Mouse (Mus musculus): ENCODE measurements around the gene Itgb1bp2. TPM values are rescaled to one million over a fixed set of nuclear protein-coding genes. Genes with fewer than 3 reads are reported as not detected.
"Not testable (repeated sequence)": the region's sequence is repeated elsewhere in the genome, so short reads cannot be mapped to it uniquely, and the experiment has no call there.

Gene Itgb1bp2
- total and polyA plus RNA-seq, 2 experiments from 2014 or later = 1.4 to 2.6 TPM

DNA sequence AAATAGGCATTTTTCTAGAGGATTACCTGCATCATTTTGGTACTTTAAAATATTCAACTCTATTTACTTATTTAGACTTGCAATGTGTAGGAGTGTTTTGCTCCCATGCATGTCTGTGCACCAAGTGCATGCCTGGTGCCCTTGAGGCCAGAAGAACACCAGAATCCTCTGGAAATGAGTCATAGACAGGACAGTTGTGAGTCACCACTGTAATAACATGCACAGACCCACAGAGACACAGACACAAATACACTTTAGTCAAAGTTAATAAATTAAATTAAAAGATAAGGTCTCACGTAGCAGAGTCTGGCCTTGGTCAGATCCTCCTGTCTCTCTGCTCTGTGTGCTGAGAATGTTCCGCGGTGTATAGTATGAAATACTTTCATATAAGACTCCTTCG, 23.3 kb downstream of the Itgb1bp2 start:
- TF ChIP-seq CTCF (IDR thresholded peaks at IDR 0.05) = no peak
- ATAC-seq (ENCODE audit: low FRiP score) = no peak
- no peaks in the 10 kb centered on the region for H3K36me3 ChIP-seq (ENCODE audit: insufficient read depth, low read length)

DNA sequence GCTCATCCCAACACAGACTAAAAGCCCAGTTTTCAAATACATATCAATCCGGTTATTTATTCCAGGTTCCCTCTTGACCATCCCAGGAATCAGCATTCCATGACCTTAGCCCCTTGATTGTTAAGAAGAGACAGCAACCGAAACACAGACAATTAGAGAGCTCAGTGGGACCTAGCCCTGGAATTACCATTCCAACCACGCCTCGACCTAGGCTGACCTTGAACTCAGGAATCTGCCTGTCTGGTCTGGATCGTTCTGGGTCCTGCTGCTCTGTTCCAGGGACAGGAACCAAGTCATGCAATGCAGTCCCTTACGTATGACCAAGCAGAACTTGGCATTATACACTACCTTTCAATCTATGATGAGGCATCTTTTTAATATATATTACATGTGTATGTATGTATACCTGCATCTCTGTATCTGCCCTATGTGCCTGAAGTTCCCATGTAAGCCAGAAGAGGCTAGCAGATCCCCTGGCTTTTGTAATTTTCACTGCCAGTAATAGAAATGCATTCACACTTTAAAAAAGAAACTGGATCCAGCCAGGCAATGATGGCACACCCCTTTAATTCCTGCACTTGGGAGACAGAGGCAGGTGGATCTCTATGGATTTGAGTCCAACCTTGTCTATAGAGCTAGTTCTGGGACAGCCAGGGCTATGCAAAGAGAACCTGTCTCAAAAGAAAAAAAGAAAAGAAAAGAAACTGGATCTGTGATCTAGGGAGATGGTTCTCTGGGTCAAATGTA, 32.9 kb downstream of the Itgb1bp2 start:
- Histone ChIP-seq H3K4me3 (ENCODE audit: low read depth, low read length) (no peak overlapping the region), H3K27me3 (ENCODE audit: insufficient read depth, low read length) (no peaks in the 10 kb centered on the region), H3K9me3 (ENCODE audit: low read length) (no peaks in the 10 kb centered on the region), H3K9ac (replicated peaks; ENCODE audit: low read length, poor library complexity, severe bottlenecking) (no peak overlapping the region), H3K36me3 (ENCODE audit: insufficient read depth, low read length) (no peaks in the 10 kb centered on the region), H3K4me1 (ENCODE audit: insufficient read depth, low read length) (no peaks in the 10 kb centered on the region), H3K4me2 (ENCODE audit: low read depth, low read length, poor library complexity, severe bottlenecking) (no peak overlapping the region), H3K27ac (ENCODE audit: low read depth, low read length) (no peak overlapping the region)
- TF ChIP-seq CTCF (IDR thresholded peaks at IDR 0.05) = no peak
- ATAC-seq (ENCODE audit: low FRiP score) = no peak
- 73% methylated on average over 6 of the region's 6 CpGs for WGBS
- no peak for DNase-seq (ENCODE audit: low spot score)

More for the DNA sequence above, 23.3 kb downstream of the Itgb1bp2 start:
- H3K9ac ChIP-seq (replicated peaks; ENCODE audit: low read length, poor library complexity, severe bottlenecking) = no peak overlapping the region
- no peaks in the 10 kb centered on the region for H3K4me1 ChIP-seq (ENCODE audit: insufficient read depth, low read length)
- H3K27ac ChIP-seq (ENCODE audit: low read depth, low read length) = no peak overlapping the region
- no peaks in the 10 kb centered on the region for H3K9me3 ChIP-seq (ENCODE audit: low read length)
- no peak for DNase-seq (ENCODE audit: low spot score)
- H3K4me2 ChIP-seq (ENCODE audit: low read depth, low read length, poor library complexity, severe bottlenecking) = no peak overlapping the region
- 96% methylated on average over 4 of the region's 4 CpGs for WGBS
- H3K27me3 ChIP-seq (ENCODE audit: insufficient read depth, low read length) = no peaks in the 10 kb centered on the region
- H3K4me3 ChIP-seq (ENCODE audit: low read depth, low read length) = no peak overlapping the region

DNA sequence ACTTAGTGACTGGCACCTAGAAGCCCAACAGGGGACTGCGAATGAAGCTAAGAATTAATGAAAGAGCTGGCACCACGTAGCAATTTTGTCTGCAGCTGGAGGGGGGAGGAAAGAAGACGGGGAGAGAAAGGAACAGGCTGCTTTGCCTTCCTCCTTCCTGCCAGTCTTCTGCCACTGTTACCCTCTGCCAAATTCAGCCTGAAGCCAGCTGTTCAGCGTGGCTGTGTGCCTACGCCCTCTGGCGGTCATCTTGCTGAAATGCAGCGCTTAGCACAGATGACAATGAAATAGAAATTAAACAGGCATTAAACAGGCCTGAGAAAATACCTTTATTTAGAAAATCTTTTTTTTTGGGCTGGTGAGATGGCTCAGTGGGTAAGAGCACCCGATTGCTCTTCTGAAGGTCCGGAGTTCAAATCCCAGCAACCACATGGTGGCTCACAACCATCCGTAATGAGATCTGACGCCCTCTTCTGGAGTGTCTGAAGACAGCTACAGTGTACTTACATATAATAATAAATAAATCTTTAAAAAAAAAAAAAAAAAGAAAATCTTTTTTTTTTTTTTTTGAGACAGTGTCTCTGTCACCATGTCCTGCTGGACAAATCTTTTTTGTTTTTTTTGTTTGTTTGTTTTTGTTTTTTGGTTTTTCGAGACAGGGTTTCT, 37.7 kb downstream of the Itgb1bp2 start:
- 20% methylated on average over 10 of the region's 12 CpGs for WGBS
- H3K9ac ChIP-seq (replicated peaks; ENCODE audit: low read length, poor library complexity, severe bottlenecking); H3K4me3 ChIP-seq (ENCODE audit: low read depth, low read length); H3K36me3 ChIP-seq (ENCODE audit: insufficient read depth, low read length); H3K4me1 ChIP-seq (ENCODE audit: insufficient read depth, low read length); H3K9me3 ChIP-seq (ENCODE audit: low read length); ATAC-seq (ENCODE audit: low FRiP score); H3K4me2 ChIP-seq (ENCODE audit: low read depth, low read length, poor library complexity, severe bottlenecking); H3K27me3 ChIP-seq (ENCODE audit: insufficient read depth, low read length); H3K27ac ChIP-seq (ENCODE audit: low read depth, low read length): not testable (repeated sequence)
- peak; percentile 82 for TF ChIP-seq CTCF (IDR thresholded peaks at IDR 0.05)
- DNase-seq (ENCODE audit: low spot score) = peak; percentile 75

Other genes starting within 250 kb of the Itgb1bp2 start
- gene Snx12, start 226.5 kb upstream of the Itgb1bp2 start, total RNA-seq (2014; rRNA removed) = 39.7 and 47.1 TPM in 2 replicates
- 33.4 and 35.7 TPM in 2 replicates for gene Snx12, start 226.5 kb upstream of the Itgb1bp2 start, polyA plus RNA-seq (2015; fragmentation: Nextera tagmentation; extraction: Ambion mirVana)
- 9.8 and 13.8 TPM in 2 replicates for gene Foxo4, start 194.6 kb upstream of the Itgb1bp2 start, total RNA-seq (2014; rRNA removed)
- gene Foxo4, start 194.6 kb upstream of the Itgb1bp2 start, polyA plus RNA-seq (2015; fragmentation: Nextera tagmentation; extraction: Ambion mirVana) = 0.48 and 0.65 TPM in 2 replicates
- not detected in 2 replicates for gene Gm614, start 185.1 kb upstream of the Itgb1bp2 start, total RNA-seq (2014; rRNA removed)
- gene Gm614, start 185.1 kb upstream of the Itgb1bp2 start, polyA plus RNA-seq (2015; fragmentation: Nextera tagmentation; extraction: Ambion mirVana) = not detected in 2 replicates
- gene Il2rg, start 180.8 kb upstream of the Itgb1bp2 start, total RNA-seq (2014; rRNA removed) = 2.0 and 4.1 TPM in 2 replicates
- 4.7 and 5.9 TPM in 2 replicates for gene Il2rg, start 180.8 kb upstream of the Itgb1bp2 start, polyA plus RNA-seq (2015; fragmentation: Nextera tagmentation; extraction: Ambion mirVana)
- gene Gm20489, start 180.1 kb upstream of the Itgb1bp2 start, total RNA-seq (2014; rRNA removed) = not detected in 2 replicates
- gene Gm20489, start 180.1 kb upstream of the Itgb1bp2 start, polyA plus RNA-seq (2015; fragmentation: Nextera tagmentation; extraction: Ambion mirVana) = not detected in 2 replicates
- gene Med12, start 175.1 kb upstream of the Itgb1bp2 start, total RNA-seq (2014; rRNA removed) = 37.2 and 39.5 TPM in 2 replicates
- gene Med12, start 175.1 kb upstream of the Itgb1bp2 start, polyA plus RNA-seq (2015; fragmentation: Nextera tagmentation; extraction: Ambion mirVana) = 16.1 and 18.2 TPM in 2 replicates
- 188 and 189 TPM in 2 replicates for gene Nlgn3, start 149.9 kb upstream of the Itgb1bp2 start, total RNA-seq (2014; rRNA removed)
- 82.3 and 84.6 TPM in 2 replicates for gene Nlgn3, start 149.9 kb upstream of the Itgb1bp2 start, polyA plus RNA-seq (2015; fragmentation: Nextera tagmentation; extraction: Ambion mirVana)
- 1.5 and 2.1 TPM in 2 replicates for gene Gjb1, start 72.7 kb upstream of the Itgb1bp2 start, total RNA-seq (2014; rRNA removed)
- 1.7 and 2.4 TPM in 2 replicates for gene Gjb1, start 72.7 kb upstream of the Itgb1bp2 start, polyA plus RNA-seq (2015; fragmentation: Nextera tagmentation; extraction: Ambion mirVana)
- 226 and 247 TPM in 2 replicates for gene Zmym3, start 28.2 kb upstream of the Itgb1bp2 start, total RNA-seq (2014; rRNA removed)
- gene Zmym3, start 28.2 kb upstream of the Itgb1bp2 start, polyA plus RNA-seq (2015; fragmentation: Nextera tagmentation; extraction: Ambion mirVana) = 117 and 129 TPM in 2 replicates
- 223 and 265 TPM in 2 replicates for gene Nono, start 19.8 kb upstream of the Itgb1bp2 start, total RNA-seq (2014; rRNA removed)
- 175 and 176 TPM in 2 replicates for gene Nono, start 19.8 kb upstream of the Itgb1bp2 start, polyA plus RNA-seq (2015; fragmentation: Nextera tagmentation; extraction: Ambion mirVana)
- 25.6 and 36.9 TPM in 2 replicates for gene Taf1, start 83.6 kb downstream of the Itgb1bp2 start, total RNA-seq (2014; rRNA removed)
- gene Taf1, start 83.6 kb downstream of the Itgb1bp2 start, polyA plus RNA-seq (2015; fragmentation: Nextera tagmentation; extraction: Ambion mirVana) = 9.9 and 13.4 TPM in 2 replicates
- gene Ogt, start 191.0 kb downstream of the Itgb1bp2 start, total RNA-seq (2014; rRNA removed) = 125 and 174 TPM in 2 replicates
- gene Ogt, start 191.0 kb downstream of the Itgb1bp2 start, polyA plus RNA-seq (2015; fragmentation: Nextera tagmentation; extraction: Ambion mirVana) = 97.6 and 110 TPM in 2 replicates